Mouse (Mus musculus): ENCODE results near the gene Cdh4. TPM values are rescaled to one million over a fixed set of nuclear protein-coding genes. Genes with fewer than 3 reads are reported as not detected.

The Cdh4 gene
- polyA plus RNA-seq, 1 experiment from 2014 or later: 8.2 TPM

DNA sequence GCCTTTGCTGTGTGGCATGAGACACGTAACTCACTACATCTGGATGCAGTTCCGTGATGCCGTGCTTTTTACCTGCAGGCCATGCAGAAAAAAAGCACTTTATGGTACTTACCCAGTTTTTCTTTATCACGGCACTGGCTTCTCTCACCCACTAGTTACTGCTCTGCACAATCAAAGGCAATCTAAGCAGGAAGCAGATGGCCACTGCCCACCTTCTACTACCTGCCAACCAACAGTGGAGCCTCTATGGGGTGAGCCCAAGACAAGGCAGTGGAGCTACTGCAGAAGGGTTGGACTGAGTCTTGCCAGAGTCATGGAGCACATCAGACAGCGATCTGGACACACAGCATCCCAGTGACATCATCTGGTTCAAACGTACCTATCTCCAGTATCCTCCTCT, 481.8 kb downstream of the Cdh4 start:
- no peak for ATAC-seq (ENCODE audit: low FRiP score)
- no peak overlapping the region for H3K9ac ChIP-seq (ENCODE audit: low read depth, low read length)
- no peak overlapping the region for H3K4me2 ChIP-seq (replicated peaks; ENCODE audit: low read depth, low read length)
- no peak for DNase-seq (ENCODE audit: low spot score)
- peaks cover 18% of the 10 kb centered on the region for H3K36me3 ChIP-seq (ENCODE audit: control insufficient read depth, insufficient read depth, low read length)
- no peaks in the 10 kb centered on the region; the same call in 1 of the 2 replicates for H3K9me3 ChIP-seq (ENCODE audit: control insufficient read depth, low read length)
- H3K27ac ChIP-seq (ENCODE audit: low read depth, low read length): no peak overlapping the region
- H3K27me3 ChIP-seq (ENCODE audit: control insufficient read depth, insufficient read depth, low read length): no peaks in the 10 kb centered on the region
- H3K4me3 ChIP-seq (ENCODE audit: low read depth, low read length): no peak overlapping the region
- H3K4me1 ChIP-seq (replicated peaks; ENCODE audit: control insufficient read depth, insufficient read depth, low read length): no peaks in the 10 kb centered on the region
- 92% methylated on average over 6 of the region's 6 CpGs for WGBS

DNA sequence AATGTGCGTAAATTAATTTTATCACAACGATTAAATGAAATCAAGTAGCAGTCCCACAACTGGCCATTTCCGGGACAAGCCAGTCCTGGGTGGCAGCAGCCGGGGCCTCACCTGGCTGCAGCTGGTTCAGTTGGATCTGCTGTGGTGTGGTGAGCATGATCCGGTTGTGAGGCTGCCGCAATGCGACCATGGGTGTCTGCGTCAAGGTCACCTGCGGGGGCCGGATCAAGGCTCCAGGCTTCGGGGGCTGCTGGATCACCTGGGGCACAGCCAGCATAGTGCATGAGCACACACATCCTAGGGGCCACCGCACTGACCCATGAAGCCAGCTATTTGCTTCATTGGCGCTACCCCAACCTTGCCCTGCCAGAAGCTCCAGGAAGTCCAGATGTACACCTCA, 486.9 kb downstream of the Cdh4 start:
- DNase-seq (ENCODE audit: low spot score): no peak
- H3K9ac ChIP-seq (ENCODE audit: low read depth, low read length): no peak overlapping the region
- H3K9me3 ChIP-seq (ENCODE audit: control insufficient read depth, low read length): no peaks in the 10 kb centered on the region
- no peak overlapping the region for H3K27ac ChIP-seq (ENCODE audit: low read depth, low read length)
- no peak overlapping the region for H3K4me2 ChIP-seq (replicated peaks; ENCODE audit: low read depth, low read length)
- H3K4me1 ChIP-seq (replicated peaks; ENCODE audit: control insufficient read depth, insufficient read depth, low read length): no peaks in the 10 kb centered on the region
- 95% methylated on average over 13 of the region's 13 CpGs for WGBS
- no peak overlapping the region for H3K4me3 ChIP-seq (ENCODE audit: low read depth, low read length)
- 0 out of 2 replicates have a peak, but pooled peaks cover 7% of the 10 kb centered on the region for H3K36me3 ChIP-seq (ENCODE audit: control insufficient read depth, insufficient read depth, low read length)
- ATAC-seq (ENCODE audit: low FRiP score): no peak
- no peaks in the 10 kb centered on the region for H3K27me3 ChIP-seq (ENCODE audit: control insufficient read depth, insufficient read depth, low read length)

DNA sequence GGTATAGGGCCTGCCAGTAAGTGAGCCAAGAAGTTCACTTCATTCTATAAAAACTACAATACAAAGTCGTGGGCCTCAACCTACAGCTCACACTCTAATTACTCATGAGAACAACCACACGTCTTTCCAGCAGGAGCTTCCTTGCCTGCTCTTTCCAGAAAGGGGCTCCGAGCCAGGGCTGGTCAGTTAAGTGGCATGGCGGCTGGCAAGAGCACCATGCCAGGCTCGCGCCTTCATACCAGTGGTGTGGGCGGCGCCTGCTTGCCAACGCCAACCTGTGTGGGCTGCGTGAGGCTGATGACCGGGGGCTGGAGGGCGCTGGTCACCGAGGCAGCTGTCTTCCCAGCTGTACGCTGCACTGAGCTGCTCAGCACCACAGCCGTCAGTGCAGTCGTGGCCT, 489.5 kb downstream of the Cdh4 start:
- Histone ChIP-seq H3K4me3 (ENCODE audit: low read depth, low read length) (no peak overlapping the region), H3K27ac (ENCODE audit: low read depth, low read length) (no peak overlapping the region), H3K9me3 (ENCODE audit: control insufficient read depth, low read length) (no peaks in the 10 kb centered on the region), H3K4me2 (replicated peaks; ENCODE audit: low read depth, low read length) (no peak overlapping the region), H3K36me3 (ENCODE audit: control insufficient read depth, insufficient read depth, low read length) (0 out of 2 replicates have a peak, but pooled peaks cover 7% of the 10 kb centered on the region), H3K27me3 (ENCODE audit: control insufficient read depth, insufficient read depth, low read length) (no peaks in the 10 kb centered on the region), H3K4me1 (replicated peaks; ENCODE audit: control insufficient read depth, insufficient read depth, low read length) (no peaks in the 10 kb centered on the region), H3K9ac (ENCODE audit: low read depth, low read length) (no peak overlapping the region)
- 92% methylated on average over 16 of the region's 16 CpGs for WGBS
- ATAC-seq (ENCODE audit: low FRiP score) (no peak), DNase-seq (ENCODE audit: low spot score) (no peak)

DNA sequence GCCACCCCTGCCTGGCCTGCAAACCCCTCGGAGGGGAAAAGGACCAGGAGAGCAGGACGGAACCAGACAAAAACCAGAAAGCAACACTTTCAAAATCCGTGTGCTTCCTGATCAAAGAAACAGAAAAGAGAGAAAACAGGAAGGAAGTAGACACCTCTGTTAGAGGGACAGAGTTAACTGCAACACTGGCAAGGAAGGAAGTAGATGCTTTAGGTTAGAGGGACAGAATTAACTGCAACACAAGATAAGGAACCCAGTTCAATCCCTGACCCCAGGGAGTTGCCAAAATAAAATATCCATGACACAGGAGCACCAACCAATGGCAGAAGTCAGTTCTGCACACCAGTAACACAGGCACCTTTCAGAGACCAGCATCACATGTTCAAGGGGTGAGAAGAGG, 491.9 kb downstream of the Cdh4 start:
- Histone ChIP-seq H3K27me3 (ENCODE audit: control insufficient read depth, insufficient read depth, low read length) (no peaks in the 10 kb centered on the region), H3K4me1 (replicated peaks; ENCODE audit: control insufficient read depth, insufficient read depth, low read length) (no peaks in the 10 kb centered on the region), H3K36me3 (ENCODE audit: control insufficient read depth, insufficient read depth, low read length) (0 out of 2 replicates have a peak, but pooled peaks cover 5% of the 10 kb centered on the region), H3K9me3 (ENCODE audit: control insufficient read depth, low read length) (no peaks in the 10 kb centered on the region), H3K4me2 (replicated peaks; ENCODE audit: low read depth, low read length) (no peak overlapping the region), H3K4me3 (ENCODE audit: low read depth, low read length) (no peak overlapping the region), H3K9ac (ENCODE audit: low read depth, low read length) (no peak overlapping the region), H3K27ac (ENCODE audit: low read depth, low read length) (no peak overlapping the region)
- ATAC-seq (ENCODE audit: low FRiP score) (no peak), DNase-seq (ENCODE audit: low spot score) (no peak)
- 79% methylated on average over 3 of the region's 3 CpGs for WGBS

DNA sequence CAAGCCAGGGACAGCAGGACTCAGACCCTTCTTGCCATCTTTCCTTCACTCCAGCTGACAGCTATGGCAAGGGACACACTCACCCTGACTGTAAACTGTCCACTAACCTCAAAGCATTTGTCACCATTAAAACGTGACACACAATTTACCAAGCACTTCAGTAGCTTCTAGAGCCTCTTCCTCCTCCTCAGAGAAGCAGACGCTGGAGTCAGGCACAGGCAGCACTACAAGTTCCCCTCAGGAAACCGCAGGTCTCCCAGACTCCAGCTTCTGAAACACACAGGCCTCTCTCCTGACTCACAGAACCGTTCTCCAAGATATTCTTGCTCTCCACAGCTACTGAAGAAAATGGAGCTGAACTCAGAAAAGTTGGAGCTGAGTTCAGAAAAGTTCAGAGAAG, 494.9 kb downstream of the Cdh4 start:
- Histone ChIP-seq H3K27me3 (ENCODE audit: control insufficient read depth, insufficient read depth, low read length) (no peaks in the 10 kb centered on the region), H3K27ac (ENCODE audit: low read depth, low read length) (no peak overlapping the region), H3K4me3 (ENCODE audit: low read depth, low read length) (no peak overlapping the region), H3K4me1 (replicated peaks; ENCODE audit: control insufficient read depth, insufficient read depth, low read length) (no peaks in the 10 kb centered on the region), H3K36me3 (ENCODE audit: control insufficient read depth, insufficient read depth, low read length) (no peaks in the 10 kb centered on the region), H3K9me3 (ENCODE audit: control insufficient read depth, low read length) (no peaks in the 10 kb centered on the region), H3K9ac (ENCODE audit: low read depth, low read length) (no peak overlapping the region), H3K4me2 (replicated peaks; ENCODE audit: low read depth, low read length) (no peak overlapping the region)
- ATAC-seq (ENCODE audit: low FRiP score) (no peak), DNase-seq (ENCODE audit: low spot score) (no peak)
- 91% methylated on average over 4 of the region's 4 CpGs for WGBS

DNA sequence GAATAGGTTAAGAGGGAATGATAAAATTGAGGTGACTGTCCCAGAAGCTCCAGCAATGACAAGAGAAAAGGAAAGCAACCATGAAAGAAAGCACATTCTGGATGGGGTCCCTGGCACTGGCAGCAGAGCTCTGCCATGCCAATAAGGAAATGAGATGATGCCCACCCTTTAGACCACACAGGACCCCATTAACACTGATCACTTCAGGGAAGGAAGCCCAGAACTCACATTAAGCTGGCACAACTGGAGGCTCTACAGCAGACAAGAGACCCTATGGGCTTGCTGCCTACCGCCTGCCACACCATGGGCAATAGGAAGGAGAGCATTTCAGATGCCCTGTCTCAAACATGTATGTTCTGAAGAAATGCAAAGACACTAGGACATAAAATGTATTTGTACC, 499.5 kb downstream of the Cdh4 start:
- Histone ChIP-seq H3K36me3 (ENCODE audit: control insufficient read depth, insufficient read depth, low read length) (no peaks in the 10 kb centered on the region), H3K4me3 (ENCODE audit: low read depth, low read length) (no peak overlapping the region)
- WGBS: 94% methylated on average over 1 of the region's 1 CpGs

DNA sequence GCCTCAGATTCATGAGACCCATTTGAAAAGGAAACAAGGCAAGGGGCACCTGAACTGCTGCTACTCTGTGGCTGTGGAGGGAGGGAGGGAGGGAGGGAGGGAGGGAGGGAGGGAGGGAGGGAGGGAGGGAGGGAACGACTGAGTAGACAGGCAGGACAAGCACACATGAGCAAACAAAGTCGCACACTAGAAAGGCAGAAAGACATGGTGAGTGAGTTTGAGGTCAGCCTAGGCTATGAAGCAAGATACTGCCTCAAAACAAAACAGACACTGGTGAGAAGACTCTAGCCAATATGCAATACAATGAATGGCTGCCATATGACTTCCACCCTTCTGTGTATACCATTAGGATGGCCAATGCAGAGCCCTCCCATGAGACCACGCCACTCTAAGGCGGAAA, 502.8 kb downstream of the Cdh4 start:
- no peaks in the 10 kb centered on the region for H3K36me3 ChIP-seq (ENCODE audit: control insufficient read depth, insufficient read depth, low read length)
- no peak overlapping the region for H3K4me2 ChIP-seq (replicated peaks; ENCODE audit: low read depth, low read length)
- no peak overlapping the region for H3K27ac ChIP-seq (ENCODE audit: low read depth, low read length)
- H3K9me3 ChIP-seq (ENCODE audit: control insufficient read depth, low read length): no peaks in the 10 kb centered on the region
- no peak overlapping the region for H3K4me3 ChIP-seq (ENCODE audit: low read depth, low read length)
- peak; percentile 23 for DNase-seq (ENCODE audit: low spot score)
- ATAC-seq (ENCODE audit: low FRiP score): peak; percentile 12; the same call in 1 of the 2 replicates
- no peaks in the 10 kb centered on the region for H3K27me3 ChIP-seq (ENCODE audit: control insufficient read depth, insufficient read depth, low read length)
- H3K9ac ChIP-seq (ENCODE audit: low read depth, low read length): no peak overlapping the region
- 45% methylated on average over 3 of the region's 4 CpGs for WGBS
- H3K4me1 ChIP-seq (replicated peaks; ENCODE audit: control insufficient read depth, insufficient read depth, low read length): peaks cover 7% of the 10 kb centered on the region

More for the DNA sequence above, 499.5 kb downstream of the Cdh4 start:
- Histone ChIP-seq H3K9ac (ENCODE audit: low read depth, low read length) (no peak overlapping the region), H3K27ac (ENCODE audit: low read depth, low read length) (no peak overlapping the region), H3K4me1 (replicated peaks; ENCODE audit: control insufficient read depth, insufficient read depth, low read length) (peaks cover 7% of the 10 kb centered on the region), H3K4me2 (replicated peaks; ENCODE audit: low read depth, low read length) (no peak overlapping the region), H3K9me3 (ENCODE audit: control insufficient read depth, low read length) (no peaks in the 10 kb centered on the region), H3K27me3 (ENCODE audit: control insufficient read depth, insufficient read depth, low read length) (no peaks in the 10 kb centered on the region)
- DNase-seq (ENCODE audit: low spot score) (no peak), ATAC-seq (ENCODE audit: low FRiP score) (no peak)

DNA sequence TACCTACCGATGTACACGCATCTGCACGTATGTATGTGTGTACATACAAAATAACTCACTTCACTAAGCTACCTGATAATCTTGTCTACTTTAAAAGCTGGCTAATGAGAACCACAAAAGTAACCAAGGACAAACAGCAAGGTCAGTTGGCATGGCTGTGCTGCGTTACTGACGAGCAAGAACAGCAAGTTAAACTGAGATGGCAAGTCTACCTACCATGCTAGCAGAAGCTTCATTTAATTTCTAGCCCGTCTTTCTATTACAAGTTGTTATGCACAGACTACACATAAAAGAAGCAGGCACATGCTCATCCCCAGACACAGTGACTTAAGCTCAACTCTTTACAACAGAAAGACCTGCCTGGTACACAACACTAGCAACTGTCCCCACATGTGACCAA, 504.3 kb downstream of the Cdh4 start:
- ATAC-seq (ENCODE audit: low FRiP score): no peak
- no peak for DNase-seq (ENCODE audit: low spot score)
- H3K4me3 ChIP-seq (ENCODE audit: low read depth, low read length): no peak overlapping the region
- no peaks in the 10 kb centered on the region for H3K27me3 ChIP-seq (ENCODE audit: control insufficient read depth, insufficient read depth, low read length)
- peaks cover 8% of the 10 kb centered on the region for H3K4me1 ChIP-seq (replicated peaks; ENCODE audit: control insufficient read depth, insufficient read depth, low read length)
- no peak overlapping the region for H3K4me2 ChIP-seq (replicated peaks; ENCODE audit: low read depth, low read length)
- no peak overlapping the region for H3K27ac ChIP-seq (ENCODE audit: low read depth, low read length)
- no peaks in the 10 kb centered on the region for H3K9me3 ChIP-seq (ENCODE audit: control insufficient read depth, low read length)
- no peaks in the 10 kb centered on the region for H3K36me3 ChIP-seq (ENCODE audit: control insufficient read depth, insufficient read depth, low read length)
- no peak overlapping the region for H3K9ac ChIP-seq (ENCODE audit: low read depth, low read length)
- WGBS: 90% methylated on average over 6 of the region's 6 CpGs

DNA sequence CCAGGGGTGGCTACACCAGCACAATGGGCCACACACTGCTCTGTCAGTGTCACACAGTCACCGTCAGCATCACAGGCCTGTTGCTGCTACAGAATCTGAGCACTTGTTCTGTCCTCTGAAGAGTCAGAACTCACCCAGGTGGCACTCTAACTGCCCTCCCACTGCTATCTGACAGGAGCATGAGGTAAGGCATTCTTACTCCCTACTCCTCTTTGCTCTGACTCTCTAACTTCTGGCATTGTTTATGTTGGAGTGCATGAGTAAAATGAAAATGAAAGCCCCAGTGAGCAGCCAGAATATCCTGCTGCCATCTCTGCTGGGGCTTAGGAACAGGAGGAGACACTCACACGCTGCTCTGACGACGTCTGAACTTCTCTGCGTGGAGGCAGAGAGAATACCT, 505.4 kb downstream of the Cdh4 start:
- Histone ChIP-seq H3K4me1 (replicated peaks; ENCODE audit: control insufficient read depth, insufficient read depth, low read length) (peaks cover 10% of the 10 kb centered on the region), H3K27me3 (ENCODE audit: control insufficient read depth, insufficient read depth, low read length) (no peaks in the 10 kb centered on the region), H3K9ac (ENCODE audit: low read depth, low read length) (no peak overlapping the region), H3K9me3 (ENCODE audit: control insufficient read depth, low read length) (no peaks in the 10 kb centered on the region), H3K27ac (ENCODE audit: low read depth, low read length) (0 out of 2 replicates have a peak overlapping the region, but pooled peaks have one; percentile 33), H3K4me3 (ENCODE audit: low read depth, low read length) (no peak overlapping the region), H3K36me3 (ENCODE audit: control insufficient read depth, insufficient read depth, low read length) (no peaks in the 10 kb centered on the region), H3K4me2 (replicated peaks; ENCODE audit: low read depth, low read length) (no peak overlapping the region)
- no peak for ATAC-seq (ENCODE audit: low FRiP score)
- no peak for DNase-seq (ENCODE audit: low spot score)
- WGBS: 51% methylated on average over 5 of the region's 5 CpGs

Data from hindbrain, embryonic 11.5 days (tissue).